Mouse (Mus musculus) heart, adult 2 months (tissue): ENCODE results near the gene Mpst.

Source experiments
- CTCF ChIP-seq: fragments of 200-600 bp; IDR thresholded peaks from 2 replicates; pipeline ENCODE4 v1.8.1; 2022; ENCODE audit warnings: antibody characterized with exemption, mild to moderate bottlenecking, moderate library complexity
- EP300 ChIP-seq: fragments of 200-500 bp; IDR thresholded peaks from 2 replicates; pipeline ENCODE4 v1.6.1; 2011; ENCODE audit warnings: low read depth, low read length, control low read depth; ENCODE audit not compliant: insufficient read depth
- POLR2A ChIP-seq: fragments of 200-500 bp; IDR thresholded peaks from 2 replicates; pipeline ENCODE4 v1.6.1; 2011; ENCODE audit warnings: mild to moderate bottlenecking, low read depth, low read length, control low read depth; ENCODE audit not compliant: insufficient read depth

DNA sequence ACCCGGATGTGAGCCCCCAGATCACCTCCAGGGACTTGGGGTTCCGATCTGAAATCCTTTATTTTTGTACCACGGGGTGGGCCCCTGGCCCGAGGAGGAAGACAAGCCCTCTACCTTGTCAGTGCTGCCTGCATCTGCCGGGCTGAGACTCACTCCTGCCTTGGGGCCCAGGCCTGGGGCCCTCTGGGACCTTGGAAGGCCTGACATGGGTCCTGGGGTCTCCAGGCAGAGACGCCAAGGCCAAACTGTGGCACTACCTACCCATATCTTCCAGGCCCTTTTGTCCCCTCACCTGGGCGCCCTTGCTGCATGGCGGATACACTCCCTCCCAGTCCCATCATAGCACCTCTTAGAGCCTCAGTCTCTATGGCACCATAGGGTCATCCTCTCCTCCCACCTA lies 32.3 kb downstream of the Mpst start:
- TF ChIP-seq CTCF (no peak), POLR2A (no peak), EP300 (no peak)
